Mouse (Mus musculus) thymus, postnatal 36 days (tissue): ENCODE data around the gene Tnfrsf1a.
A peak's percentile ranks its signal among the peaks of the same experiment; 100 is the strongest.
"Not testable (repeated sequence)": the region's sequence is repeated elsewhere in the genome, so short reads cannot be mapped to it uniquely, and the experiment has no call there.

Experiments
- DNase-seq, 2 experiments: peaks; one replicate each; pipeline ENCODE4 v3.0.0; 2022; ENCODE audit warnings: mixed read lengths in 2 of 2

Tnfrsf1a gene

DNA sequence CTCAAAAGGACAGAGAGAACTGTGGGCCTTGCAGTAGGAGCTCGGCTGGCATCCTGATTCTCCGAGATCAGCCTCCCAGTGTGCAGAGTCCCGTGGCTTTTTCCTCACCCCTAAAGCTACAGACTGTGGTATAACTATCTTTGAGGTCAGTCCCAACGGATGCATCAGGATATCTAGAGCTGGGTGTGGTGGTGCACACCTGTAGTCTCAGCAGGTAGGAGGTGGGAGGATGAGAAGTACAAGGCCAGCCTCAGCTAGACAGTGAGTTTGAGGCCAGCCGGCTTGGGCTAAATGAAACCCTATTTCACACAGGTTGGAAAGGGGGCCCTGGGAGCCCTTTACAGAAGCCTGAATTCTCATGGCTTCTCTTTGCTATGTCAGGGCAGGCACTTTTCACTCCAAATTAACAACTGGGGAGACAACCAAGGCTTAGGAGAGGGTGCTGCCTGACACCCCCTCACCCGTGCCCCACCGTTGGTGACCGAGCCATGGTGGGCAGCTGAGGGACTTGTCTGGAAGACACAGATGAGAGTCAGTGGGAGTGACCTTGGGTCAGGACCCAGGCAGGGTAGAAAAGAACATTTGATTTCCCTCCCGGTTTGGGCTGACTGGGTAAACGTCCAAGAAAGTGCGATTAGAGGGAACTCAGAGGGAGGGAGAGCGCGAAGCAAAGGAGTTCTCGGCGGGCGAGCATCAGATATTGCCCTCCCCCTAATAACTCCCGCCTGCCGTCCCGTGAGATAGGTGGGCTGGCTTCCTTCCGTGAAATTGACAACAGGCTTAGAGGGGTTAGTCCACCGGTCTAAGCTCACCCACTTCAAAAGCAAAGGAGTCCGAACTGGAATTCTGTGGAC, at the start of gene Tnfrsf1a:
TSS of gene Tnfrsf1a (plus strand) at position 642 of the 854 bp plus-strand sequence.
- no peak for DNase-seq

- no peak for DNase-seq
Measured at GRCm38 (mm10) chr6:125300982-125301381, 48.2 kb upstream of the Tnfrsf1a start.

DNA sequence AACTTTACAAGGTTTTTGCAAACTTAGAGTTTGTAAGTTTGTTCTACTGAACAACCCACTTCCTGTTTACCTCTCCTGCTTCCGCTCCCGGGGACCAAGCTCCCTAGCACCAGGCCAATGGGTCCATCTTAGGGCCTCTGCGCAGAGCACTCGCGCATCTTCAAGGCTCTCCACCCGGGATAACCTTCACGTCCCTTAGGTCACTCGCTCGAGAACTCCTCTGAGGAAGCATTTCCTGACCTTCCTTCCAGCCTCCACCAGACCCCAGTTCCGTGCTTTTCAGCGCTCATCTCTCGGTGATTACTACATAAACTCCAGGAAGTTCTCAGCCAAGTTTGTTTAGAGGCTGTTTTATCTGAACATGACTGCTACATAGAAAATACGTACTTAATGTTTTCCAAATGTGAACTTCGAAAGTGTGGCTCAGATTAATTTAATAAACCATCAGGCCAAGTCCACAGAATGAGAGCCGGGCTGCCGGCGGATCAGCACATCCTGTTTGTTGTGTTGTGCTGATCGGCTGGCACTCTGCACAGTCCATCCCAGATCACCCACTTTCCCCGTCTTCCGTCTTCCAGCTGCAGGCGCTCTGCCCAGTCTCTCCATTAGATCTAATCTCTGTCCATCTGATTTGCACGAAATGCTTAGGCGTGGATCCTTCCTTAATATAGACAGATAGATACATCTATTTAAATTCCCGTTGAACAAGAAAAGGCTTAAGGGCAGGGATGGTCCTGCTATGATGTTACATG, 46.8 kb upstream of the Tnfrsf1a start:
- DNase-seq: peak; percentile 23 to 46

DNA sequence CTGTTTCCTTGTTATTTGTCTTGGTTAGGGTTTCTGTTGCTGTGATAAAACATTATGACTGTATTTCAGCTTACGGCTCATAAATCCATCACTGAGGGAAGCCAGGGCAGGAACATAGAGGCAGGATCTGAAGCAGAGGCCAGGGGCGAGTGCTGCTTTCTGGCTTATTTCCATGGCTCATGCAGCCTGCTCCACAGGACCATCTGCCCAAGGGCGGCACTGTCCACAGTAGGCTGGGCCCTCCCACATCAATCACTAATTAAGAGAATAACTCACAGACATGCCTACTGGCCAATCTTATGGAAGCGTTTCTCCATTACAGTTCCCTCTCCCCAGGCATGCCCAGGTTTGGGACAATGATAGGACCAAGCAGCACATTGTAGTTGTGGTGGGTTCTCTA, 45.9 kb upstream of the Tnfrsf1a start:
- no peak for DNase-seq

DNA sequence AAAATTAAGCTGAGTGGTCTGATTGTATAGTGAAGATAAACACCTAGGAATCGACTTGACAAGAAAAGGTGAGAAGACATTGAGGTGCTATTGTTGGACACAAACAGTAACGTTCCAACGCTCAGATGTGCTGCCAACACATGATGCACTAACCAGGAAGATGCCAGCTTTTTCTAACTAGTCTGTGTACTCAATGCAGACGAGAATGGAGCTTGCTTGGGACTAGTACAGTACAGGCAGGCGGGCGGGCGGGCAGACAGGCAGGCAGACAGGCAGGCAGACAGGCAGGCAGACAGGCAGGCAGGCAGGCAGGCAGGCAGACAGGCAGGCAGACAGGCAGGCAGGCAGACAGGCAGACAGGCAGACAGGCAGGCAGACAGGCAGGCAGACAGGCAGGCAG, 44.8 kb upstream of the Tnfrsf1a start:
- DNase-seq: not testable (repeated sequence)

- no peak for DNase-seq
Measured at GRCm38 (mm10) chr6:125305465-125305864, 43.7 kb upstream of the Tnfrsf1a start.

DNA sequence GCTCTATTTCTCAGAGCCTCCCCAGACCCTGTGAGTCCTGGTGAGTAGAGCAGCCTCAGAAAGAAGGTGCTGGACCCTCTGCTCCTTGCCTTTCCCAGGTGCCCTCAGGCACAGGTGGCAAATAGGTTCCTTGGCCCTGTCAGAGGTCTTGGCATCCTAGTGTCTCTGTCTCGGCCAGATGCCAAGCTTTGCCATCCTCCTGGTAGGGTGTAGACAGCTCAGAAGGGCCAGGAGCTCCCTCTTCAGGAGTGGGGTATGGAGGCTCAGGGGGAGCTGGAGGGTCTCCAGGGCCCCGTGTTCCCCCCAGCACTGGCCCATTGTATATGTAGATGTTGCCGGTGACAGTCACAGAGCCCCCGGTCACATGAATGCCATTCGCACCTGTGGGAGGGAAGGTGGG, 42.1 kb upstream of the Tnfrsf1a start:
- no peak for DNase-seq

GRCm38 (mm10) chr6:125308921-125309320, 40.2 kb upstream of the Tnfrsf1a start:
- DNase-seq: no peak

DNA sequence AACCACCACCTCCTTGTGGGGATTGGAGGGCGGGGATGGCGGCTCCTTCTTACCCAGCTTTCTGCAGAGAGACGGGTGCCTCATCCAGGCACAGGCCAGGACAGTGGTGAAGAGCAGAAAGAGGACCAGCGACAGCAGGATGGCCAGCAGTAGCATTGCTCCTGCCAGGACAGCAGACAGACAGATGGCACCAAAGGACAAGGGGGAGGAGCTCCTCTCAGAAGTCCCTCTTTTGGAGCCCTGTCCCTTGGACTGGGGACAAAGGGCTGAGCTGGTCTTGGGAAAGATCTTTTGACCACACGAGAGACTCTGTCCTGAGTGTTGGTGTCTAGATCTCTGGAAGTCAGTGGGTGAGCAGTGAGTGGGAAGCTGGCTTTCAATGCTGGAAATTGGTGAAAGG, 39.8 kb upstream of the Tnfrsf1a start:
- no peak for DNase-seq

DNA sequence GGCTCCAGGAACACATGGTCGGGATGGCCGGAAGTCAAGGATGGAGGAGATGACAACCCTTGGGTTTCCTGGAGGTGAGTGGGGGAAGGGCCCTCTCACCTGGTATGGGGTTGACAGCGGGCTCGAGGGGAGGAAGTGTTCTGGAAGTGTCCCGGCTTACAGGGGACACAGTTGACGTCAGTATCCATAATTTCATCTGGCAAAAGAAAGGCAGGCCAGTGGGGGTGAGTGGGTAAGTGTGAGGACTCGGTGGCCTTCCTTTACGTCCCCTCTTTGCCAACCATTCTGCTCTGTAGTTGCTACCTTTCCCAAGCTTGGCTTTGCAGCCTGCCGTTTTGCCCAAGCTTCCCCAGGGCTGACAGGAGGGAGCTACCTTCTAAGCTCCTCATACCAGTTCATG, 37.0 kb upstream of the Tnfrsf1a start:
- DNase-seq: no peak

DNA sequence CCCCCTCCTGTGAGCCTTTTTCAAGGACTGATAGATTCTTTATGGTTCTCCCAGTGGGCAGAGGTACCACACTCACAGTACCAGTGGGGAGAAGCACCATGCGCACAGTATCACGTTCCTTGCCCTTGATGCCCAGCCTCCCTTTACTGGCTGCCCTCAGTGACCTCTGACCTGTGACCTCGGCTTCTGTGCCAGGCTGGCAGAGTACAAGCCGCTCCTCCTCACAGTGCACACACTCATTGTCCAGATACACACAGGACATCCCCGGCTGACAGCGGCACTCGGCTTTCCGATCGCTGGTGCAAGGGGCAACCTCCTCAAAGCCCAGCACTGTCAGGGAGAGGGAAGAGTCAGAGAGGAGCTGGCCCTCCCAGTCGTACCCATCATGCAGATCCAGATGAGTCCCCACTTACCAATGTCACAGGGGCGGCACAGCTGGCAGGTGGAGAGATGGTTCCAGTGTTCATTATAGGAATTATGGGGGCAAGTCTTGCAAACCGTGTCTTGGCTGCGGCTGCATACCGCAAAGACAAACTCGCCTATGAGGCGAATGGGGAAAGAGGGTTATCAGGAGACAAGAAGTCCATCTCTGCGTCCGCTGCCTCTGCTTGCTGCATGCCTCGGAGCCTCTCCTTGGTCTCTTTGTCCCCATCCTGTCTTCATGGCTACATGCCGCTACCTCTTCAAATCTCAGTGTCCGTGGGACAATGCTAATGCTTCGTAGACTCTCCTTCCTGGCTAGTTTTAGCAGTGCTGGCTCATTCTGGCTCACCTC, 36.4 kb upstream of the Tnfrsf1a start:
- DNase-seq: no peak

DNA sequence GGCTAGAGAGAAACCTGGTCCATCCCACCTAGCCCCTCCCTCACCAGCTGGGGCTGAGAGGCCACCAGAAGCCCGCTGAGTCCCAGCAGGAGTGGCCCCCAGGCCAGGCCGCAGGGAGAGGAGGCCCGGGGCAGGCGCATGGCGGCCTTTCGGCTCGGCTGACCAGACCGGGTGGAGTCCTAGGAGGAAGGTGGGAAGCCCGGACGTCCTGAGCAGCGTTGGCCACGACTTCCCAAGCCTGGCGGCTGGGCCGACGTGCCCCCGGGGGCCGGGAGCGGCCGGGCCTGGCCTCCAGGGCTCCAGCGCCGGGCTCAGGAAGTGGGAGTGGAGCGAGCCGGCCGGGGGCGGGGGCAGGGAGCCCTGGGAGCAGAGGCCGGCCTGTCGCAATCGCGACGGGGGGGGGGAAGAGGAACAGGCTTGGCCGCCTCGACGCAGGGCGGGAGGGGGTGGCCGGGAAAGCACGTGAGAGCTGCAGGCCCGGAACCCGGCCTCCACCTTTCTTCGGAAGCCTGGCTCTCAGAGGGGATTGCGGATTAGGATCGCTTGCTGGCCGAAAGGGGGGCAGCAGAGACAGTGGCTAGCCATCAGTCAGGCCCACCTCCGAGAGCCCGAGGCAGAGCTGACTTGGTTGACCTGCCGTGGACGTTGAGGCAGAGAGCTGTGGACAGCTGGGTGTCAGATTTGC, 35.5 kb upstream of the Tnfrsf1a start, which contains the start of gene Ltbr:
TSS of gene Ltbr (minus strand) at position 340 of the 685 bp plus-strand sequence.
- DNase-seq: peak; percentile 35 to 56

DNA sequence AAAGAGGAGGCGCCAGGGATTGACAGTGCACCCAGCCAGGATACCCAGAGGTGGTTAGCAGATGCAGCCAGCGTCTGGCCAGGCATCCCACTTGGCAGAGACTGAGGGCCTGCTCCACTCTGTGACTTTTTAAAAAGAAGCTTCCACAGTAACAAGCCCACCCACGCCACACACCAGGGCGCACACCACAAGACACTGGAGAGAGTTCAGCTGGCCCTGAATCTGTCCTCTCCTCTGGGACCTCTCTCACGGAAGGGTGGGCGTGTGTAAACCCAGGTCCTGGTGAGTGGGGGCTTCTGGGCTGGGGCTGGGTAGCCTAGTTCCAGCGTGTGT, 35.0 kb upstream of the Tnfrsf1a start:
- no peak for DNase-seq

DNA sequence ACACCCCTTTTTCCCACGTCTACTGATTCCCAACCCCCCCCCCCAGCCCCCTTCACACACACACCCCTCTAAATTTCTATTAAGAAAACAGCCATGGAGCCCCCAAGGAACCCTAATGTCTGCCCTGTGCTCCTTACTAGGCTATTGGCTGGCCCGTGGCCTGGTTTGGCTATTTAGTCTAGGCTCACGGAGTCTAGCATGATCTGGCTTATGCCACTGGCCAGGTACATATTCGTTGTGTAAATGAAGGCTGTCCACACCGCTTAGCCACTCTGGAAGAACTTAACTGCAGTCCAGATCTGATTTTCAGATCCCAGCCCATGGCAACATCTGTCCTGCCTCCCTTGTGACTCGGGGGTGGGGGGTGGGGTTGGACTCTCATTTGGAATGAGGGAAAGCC, 34.4 kb upstream of the Tnfrsf1a start:
- DNase-seq: no peak

DNA sequence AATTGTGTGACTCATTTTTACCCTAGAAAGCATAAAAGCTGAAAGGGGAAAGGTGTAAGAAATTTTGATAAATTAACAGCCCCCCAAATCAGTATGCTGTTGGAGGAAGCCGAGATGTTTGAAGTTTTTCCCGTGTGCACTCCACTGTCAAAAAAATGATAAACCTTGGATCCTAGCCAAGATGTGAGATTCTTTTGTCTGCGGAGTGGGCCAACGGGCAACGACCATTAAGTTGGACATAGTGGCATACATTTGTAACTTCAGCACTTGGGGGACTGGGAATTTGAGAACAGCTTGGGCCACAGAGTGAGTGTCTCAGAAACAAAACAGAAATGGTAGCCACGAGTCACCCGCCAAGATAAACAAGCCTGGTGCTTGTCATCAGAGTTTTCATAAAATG, 32.1 kb upstream of the Tnfrsf1a start:
- no peak for DNase-seq

DNA sequence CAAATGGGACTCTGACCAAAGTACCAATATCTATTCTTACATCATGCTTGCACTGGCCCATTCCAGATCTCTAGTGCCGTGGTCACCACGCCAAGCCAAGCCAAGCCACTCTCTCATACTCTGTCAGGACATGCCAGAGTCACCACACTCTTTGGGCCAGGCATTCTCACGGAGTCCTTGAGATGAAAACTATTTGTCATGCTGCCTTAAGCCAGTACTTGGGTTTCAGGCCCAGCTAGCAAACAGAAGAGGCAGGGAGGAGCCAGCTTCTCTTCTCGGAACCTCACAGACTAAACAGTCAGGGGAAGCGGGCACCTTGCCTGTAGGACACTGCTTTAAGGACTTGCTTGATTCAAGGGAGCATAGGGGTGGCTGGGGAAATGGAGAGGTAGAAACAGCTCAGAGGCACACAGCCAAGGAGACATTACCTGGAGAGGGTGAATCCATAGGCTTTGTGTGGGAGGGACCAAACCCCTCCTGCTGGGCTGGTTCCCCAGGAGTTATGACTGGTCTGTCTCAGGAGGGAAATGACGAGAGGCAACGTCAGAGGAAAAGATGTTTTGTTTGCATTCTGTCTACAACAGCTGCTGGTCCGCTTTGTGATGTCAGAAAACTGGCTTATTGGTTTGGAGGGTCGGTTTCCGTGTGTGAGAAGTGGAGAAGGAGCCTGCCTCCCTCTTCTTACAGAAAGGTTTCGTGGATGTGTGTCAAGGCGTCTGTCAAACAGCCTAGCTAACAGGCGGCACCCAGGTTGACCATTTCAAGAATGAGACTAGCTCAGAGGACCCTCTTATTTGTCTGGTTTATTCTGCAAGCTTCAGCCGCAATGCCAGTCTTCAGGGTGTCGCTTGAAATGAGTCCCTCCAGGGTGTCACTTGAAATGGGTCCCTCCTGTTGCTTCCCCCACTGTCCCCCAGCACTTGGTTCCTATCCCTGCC, 29.9 kb upstream of the Tnfrsf1a start:
- DNase-seq: no peak

- DNase-seq: no peak
Measured at GRCm38 (mm10) chr6:125319919-125320296, 29.3 kb upstream of the Tnfrsf1a start.

DNA sequence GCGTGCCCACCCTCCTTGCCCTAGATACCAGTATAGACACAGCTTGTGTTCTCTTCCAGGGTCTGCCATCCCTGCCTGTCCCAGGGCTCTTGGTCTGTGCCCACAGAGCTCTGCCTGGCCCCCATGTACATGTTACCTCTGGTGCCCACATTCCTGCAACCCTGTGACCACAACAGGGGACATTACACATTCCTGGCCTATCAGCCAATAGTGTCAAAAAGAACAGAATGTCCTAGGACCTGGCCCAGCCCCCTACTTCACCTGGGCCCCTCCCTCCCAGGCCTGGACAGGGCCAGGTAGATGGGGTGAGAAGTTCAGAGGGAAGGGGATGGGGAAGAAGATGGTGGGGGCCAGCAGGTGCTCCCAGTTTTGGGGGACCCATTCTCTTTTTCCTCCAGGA, 28.8 kb upstream of the Tnfrsf1a start, which contains the start of gene Scnn1a:
TSS of gene Scnn1a (plus strand) at position 337 of the 400 bp plus-strand sequence.
- no peak for DNase-seq

DNA sequence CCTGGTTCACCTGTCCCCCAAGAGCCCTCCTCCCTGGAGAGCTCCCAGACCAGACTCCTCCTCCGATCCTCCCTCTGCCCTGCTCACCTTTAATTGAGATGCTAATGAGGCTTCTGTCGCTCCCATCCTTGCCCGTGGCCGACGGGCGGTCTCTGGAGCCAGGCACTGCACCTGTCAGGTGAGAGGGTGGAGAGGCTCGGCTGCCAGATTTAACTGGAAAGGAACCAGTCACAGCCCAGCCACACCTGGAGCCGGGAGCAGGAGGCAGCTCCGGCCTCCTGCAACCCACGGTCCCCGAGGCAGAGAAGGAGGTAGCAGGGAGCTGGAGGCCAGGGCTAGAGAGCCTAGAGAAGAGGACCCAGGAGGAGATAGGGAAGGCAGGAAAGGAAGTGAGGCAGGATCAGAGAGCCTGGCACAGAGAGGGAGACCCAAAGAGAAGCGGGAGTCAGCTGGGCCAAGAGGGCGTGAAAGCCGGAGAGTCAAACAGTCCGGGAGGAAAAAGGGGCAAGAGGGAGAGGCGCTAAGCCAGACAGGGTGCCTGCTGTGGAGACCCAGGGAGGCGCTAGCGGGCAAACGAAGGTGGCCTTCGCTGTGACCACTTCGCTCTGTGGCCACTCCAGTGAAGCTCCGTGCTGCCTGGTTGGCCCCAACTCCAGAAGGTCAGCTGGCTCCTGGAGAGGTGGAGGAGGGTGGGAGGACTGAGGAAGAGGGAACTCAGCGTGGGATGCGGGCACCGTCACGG, 27.9 kb upstream of the Tnfrsf1a start:
- DNase-seq: no peak

- DNase-seq: no peak
Measured at GRCm38 (mm10) chr6:125322794-125323193, 26.4 kb upstream of the Tnfrsf1a start.

DNA sequence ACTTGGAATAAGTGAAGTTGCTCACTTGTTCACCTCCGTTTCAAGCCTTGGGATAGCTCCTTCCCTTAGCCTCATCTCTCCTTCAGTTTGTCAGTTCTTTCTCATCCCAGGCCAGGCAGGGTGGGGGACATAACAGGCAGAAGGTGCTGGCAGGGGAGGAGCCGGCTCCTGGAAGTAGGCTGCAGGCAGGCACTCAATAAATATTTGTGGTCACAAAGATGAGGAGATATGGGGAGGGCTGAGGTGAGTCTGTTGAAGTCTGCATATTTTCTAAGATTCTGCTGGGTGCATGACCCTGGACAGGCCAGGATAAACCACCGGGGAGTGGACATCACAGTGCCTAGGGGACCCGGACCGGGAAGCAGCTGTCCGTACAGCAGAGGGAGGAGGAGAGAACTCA, 25.6 kb upstream of the Tnfrsf1a start:
- no peak for DNase-seq
